Mouse (Mus musculus) urinary bladder, postnatal 36 days (tissue): ENCODE results near the gene A730061H03Rik.

Source experiments
- DNase-seq, 2 experiments: peaks; one replicate each; pipeline ENCODE4 v3.0.0; 2022; ENCODE audit warnings: low spot score in 2 of 2, mixed read lengths in 1 of 2

The A730061H03Rik gene

DNA sequence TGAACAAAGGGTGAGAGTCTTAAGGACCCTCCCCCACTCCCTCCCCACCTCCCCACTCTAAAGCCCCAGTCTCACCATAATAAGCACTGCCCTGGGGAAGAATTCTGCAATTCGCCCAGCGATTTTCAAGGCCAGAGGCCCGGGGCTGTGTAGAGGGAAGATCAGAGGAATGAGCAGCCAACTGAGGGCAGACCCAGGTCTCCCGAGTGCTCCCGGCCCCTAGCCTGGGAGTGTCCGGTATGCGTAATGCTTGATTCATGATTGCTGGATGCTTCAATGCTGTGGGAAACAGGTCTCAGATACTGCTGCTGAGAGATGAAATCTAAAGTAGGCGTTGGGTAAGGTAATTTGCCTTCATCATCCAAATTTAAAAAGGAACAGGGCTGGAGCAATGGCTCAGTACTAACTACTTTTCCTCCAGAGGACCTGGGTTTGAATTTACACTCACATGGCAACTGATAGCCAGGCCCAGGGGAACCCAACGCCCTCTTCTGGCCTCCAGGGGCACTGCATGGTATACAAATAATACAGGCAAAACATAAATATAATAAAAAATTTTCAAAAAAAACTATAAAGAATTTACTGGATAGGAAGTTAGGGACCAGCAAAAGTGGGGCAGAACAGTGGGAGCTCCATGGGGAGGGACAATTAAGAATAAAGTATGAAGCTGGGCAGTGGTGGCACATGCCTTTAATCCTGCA is 21.9 kb upstream of the A730061H03Rik start:
- no peak for DNase-seq

DNA sequence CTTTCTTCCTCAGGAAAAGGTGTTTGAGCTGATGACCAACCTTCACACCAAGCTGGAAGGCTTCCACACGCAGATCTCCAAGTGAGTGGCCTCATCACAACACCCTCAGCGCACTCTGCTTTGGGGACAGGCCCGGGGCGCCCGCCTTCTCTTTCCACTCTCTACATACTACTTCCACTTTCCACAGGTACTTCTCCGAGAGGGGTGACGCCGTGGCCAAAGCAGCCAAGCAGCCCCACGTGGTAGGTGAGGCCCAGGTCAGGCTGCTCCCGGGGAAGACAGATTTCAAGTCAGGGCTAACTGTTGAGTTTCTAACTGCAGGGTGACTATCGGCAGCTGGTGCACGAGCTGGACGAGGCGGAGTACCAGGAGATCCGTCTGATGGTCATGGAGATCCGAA is 20.5 kb upstream of the A730061H03Rik start:
- DNase-seq: no peak

DNA sequence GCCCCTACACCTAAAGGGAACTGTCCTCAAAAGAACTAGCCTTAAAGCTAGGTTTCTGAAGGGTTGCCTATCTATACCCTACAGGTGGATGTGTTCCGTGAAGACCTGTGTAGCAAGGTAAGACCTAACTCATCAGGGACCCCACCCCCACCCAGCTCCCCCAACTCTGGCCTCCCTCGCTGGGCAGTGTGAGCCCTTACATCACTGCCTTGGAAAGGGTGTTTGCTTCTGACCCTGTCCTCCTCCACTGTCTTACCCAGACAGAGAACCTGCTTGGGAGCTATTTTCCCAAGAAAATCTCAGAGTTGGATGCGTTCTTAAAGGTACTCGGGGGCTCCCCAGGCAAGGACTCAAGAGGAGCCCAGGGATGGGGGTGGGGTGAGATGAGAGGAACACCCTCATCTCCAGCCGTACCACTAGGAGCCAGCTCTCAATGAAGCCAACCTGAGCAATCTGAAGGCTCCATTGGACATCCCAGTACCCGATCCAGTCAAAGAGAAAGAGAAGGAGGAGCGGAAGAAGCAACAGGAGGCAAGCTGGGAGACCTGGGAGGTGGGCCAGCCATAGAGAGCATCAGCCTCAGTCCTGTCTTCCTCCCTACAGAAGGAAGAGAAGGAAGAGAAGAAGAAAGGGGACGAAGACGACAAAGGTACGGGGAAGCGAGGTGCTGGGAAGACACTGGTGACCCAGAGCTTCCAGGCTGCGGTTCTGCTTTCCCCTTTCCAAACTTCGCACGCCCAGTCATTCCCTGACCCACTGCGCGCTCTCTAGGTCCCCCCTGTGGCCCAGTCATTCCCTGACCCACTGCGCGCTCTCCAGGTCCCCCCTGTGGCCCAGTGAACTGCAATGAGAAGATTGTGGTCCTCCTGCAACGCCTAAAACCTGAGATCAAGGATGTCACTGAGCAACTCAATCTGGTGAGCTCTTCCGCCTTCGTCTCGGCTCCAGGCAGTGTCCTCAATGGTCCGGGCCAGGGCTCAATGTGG is 19.6 kb upstream of the A730061H03Rik start:
- no peak for DNase-seq

DNA sequence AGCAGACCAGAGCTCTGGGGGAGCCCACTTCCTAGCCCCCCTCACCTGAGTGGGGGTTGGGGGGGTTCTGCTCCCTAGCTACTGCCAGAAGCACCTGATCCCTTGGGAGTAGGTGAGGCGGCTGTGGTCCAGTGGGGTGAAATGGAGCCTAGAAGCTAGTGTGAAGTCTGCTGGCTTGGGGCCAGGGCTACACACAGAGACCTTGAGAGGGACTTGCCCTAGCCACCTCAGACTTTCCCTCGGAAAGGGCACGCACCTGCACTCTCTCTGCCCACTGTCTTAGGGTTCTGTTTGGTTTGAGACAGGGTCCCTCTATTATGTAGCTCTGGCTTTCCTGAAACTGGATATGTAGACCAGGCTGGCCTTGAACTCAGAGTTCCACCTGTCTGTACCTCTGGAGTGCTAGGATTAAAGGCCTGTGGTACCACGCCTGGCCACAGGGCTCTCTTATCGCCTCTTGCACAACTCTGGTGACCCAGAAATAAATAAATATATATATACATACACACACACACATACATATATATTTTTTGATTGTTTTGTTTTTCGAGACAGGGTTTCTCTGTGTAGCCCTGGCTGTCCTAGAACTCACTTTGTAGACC is 18.6 kb upstream of the A730061H03Rik start:
- DNase-seq: peak in 1 of 2 experiments; percentile 44

DNA sequence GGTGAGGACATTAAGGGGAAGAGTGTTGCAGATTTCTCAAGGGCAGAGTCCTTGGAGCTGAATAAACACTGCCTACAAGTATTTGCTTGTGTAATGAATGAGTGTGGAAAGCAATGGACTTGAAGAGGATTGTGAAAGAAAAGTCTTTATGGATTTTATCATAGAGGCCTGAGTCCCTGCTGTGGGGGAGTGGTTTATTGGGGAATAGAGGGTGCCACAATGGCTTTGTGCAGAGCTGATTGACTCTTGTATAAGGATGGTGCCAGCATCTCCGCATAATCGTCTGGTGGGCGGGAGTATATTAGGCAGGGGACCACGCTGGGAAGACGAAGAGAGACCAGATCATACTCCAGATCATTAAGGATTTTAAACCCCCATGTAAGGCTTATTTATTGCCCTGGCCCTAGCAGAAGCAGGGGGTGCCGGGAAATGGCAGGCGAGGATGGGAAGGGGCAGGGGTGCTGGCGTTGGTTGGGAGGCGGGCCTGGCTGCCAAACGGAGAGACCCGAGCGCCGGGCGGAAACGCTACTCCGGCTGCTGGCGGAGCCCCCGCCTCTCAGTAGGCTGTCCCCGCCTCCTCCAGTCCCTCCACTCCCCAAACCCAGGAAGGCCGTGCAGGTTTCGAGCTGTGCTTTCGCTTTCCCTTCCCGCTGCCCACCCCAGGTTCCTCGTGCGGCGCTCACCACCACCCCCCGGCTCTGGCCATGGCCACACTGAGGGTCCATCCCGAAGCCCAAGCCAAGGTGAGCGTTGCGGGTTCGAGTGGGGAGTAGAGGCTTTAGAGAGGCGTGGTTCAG is 17.9 kb upstream of the A730061H03Rik start, which contains the start of gene Psme1:
TSS of gene Psme1 (plus strand) at position 253 of the 797 bp plus-strand sequence.
- peak; percentile 63 to 80 for DNase-seq

DNA sequence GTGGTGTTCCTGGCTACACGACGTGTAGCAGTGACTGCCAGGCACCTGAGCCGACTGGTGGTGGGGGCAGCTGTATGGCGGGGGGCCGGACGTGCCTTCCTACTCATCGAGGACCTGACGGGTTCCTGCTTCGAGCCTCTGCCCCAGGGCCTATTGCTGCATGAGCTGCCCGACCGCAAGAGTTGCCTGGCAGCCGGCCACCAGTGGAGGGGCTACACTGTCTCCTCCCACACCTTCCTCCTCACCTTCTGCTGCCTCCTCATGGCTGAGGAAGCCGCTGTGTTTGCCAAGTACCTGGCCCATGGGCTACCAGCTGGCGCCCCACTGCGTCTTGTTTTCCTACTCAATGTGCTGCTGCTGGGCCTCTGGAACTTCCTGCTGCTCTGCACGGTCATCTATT is 16.2 kb upstream of the A730061H03Rik start:
- no peak for DNase-seq

DNA sequence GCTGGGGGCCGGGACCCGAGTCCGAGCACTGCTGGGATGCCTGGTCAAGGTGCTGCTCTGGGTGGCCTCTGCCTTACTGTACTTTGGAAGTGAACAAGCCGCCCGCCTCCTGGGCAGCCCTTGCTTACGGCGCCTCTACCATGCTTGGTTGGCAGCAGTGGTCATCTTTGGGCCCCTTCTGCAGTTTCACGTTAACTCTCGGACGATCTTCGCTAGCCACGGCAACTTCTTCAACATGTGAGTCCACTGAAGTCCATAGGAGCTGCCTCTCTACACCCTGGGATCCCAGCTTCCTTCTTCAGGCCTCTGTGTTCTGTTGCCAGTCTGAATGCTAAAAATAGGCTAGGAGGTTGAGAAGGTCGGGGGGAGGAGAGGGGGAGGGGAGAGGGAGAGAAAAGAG is 15.5 kb upstream of the A730061H03Rik start:
- DNase-seq: no peak

DNA sequence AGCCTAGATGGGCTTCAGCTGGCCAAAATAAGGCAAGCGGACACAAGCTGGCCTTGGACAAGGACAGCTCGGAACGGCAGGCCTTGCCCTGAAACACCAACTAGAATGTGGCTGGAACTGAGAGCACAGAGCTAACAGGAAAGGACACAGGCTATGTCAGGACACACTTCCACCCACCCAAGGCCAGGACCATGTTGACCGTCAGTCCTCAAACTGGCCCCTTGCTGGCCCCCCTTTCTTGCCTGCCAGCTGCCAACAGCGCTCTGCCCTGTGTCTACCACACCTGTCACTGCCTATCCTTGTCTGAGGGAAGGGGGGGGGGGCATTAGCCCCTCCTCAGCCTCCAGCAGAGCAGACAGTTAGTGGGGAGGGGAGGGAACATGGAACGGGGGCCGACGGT is 15.1 kb upstream of the A730061H03Rik start, which contains the start of gene Fitm1:
TSS of gene Fitm1 (plus strand) at position 316 of the 400 bp plus-strand sequence.
- no peak for DNase-seq

GRCm38 (mm10) chr14:55571760-55572159 is 11.6 kb upstream of the A730061H03Rik start:
- no peak for DNase-seq

DNA sequence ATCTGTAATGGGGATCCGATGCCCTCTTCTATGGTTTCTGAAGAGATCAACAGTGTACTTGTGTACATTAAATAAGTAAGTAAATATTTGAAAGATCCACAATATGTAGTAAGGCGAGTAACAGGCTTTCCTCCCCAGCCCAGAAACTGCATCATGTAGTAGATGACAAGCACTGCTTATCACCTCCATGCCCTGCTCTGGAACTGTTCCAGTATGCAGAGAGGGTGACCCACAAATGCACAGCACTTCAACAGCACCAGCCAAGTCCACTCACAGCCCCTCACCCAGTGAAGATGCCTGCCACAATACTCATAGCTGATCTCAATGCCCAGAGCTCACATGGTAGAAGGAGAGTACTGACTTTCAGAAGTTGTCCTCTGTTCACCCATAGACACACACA is 10.4 kb upstream of the A730061H03Rik start:
- DNase-seq: no peak

- no peak for DNase-seq
These were observed 7.3 kb upstream of the A730061H03Rik start for GRCm38 (mm10) chr14:55567496-55567895.

- no peak for DNase-seq
These were observed 5.5 kb upstream of the A730061H03Rik start for GRCm38 (mm10) chr14:55565748-55566147.

GRCm38 (mm10) chr14:55563249-55563648 is 3.0 kb upstream of the A730061H03Rik start:
- DNase-seq: no peak

GRCm38 (mm10) chr14:55561860-55562259 is 1.7 kb upstream of the A730061H03Rik start:
- no peak for DNase-seq

DNA sequence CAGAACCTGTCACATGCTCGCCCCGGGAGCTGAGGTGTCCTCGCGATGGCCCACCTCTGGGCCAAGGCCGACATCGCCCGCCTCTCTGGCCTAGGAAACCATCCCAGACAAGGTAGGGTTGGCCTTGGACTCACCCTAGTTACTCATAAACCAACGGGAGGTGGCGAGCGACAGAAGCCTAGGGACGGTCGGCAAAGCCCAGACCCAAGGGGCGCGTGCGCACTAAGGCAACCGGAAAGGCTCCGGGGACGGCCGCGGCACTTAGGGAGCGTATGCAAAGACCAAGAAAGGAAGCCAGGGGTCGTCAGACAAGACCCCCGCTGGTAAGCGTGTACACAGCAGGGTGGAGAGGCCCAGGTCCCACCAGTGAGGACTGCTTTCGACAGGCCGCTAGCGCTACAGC is 406 bp downstream of the A730061H03Rik start, which contains the start of gene Dcaf11:
TSS of gene Dcaf11 (plus strand) at position 208 of the 403 bp plus-strand sequence.
- peak; percentile 82 to 90 for DNase-seq

- no peak for DNase-seq
These were observed 1.3 kb downstream of the A730061H03Rik start for GRCm38 (mm10) chr14:55558740-55559448.

DNA sequence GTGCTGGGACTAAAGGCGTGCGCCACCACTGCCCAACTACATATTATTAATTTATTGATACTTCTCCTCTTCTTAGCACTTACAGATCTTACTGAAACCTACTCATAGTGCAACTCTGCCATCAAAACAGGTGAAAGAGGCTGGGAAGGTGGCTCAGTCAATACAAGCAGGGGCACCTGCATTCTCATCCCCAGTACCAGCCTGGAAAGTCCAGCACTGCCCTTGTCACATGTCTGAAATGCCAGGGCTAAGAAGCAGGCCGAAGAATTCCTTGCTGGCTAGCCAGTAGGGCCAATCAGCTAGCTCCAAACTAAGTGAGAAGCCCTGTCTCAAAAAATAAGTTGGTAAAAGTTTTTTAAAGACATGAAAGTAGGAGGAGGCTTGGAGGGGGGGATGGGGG is 2.6 kb downstream of the A730061H03Rik start:
- no peak for DNase-seq

DNA sequence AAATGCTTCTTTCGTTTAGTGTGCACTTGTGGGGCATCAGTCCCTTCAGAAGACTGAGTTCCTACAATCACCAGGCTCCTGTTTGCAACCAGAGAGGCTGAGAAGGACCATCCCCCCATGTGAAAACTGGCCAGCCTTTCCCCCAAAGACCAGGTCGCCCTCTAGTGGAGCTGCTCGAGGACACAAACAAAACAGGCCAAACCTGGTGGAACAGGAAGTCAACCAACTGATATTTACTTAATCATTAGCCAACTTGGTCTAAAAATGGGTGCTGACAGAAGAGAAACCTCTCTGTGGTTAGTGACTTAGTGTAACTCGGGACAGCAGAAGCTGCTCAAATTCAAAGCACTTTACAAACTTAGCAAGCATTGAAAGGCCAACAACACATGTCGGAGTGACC is 3.2 kb downstream of the A730061H03Rik start:
- DNase-seq: peak; percentile 77 to 87

GRCm38 (mm10) chr14:55555788-55556187 is 4.4 kb downstream of the A730061H03Rik start:
- no peak for DNase-seq

DNA sequence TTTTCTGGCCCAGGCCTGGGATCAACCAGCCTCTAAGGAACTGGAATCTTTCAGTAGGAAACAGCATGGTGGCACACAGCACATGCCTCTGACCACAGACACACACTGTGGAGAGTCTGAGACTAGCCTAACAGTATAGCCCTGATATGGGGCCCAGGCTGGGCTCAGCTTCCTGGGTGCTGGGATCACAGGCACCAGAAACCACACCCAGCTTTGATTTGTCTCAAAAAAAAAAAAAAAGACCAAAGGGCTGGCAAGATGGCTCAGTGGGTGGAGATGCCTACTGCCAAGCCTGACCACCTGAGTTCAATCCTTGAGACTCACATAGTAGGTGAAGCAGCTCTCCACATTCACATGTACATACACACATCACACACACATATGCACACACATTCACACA is 5.6 kb downstream of the A730061H03Rik start:
- DNase-seq: no peak

DNA sequence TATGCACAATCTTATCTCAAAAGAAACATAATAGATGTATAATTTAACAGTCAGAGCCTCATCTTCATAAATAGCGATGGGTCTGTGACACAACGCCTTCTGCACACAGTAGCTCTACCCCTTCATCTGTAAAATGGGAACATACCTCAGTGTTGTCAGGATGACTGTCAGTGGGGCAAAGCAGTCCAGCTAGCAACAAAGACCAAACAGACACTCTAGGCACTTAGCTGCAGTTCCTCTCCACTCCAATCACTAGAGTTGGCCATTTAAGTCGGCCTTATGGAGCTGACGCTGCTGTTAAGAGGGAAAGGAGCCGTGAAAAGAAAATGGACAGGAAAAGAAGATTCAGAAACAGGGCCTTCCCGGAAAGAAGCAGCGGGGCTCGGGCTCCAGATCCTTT is 8.4 kb downstream of the A730061H03Rik start:
- no peak for DNase-seq
